Mouse (Mus musculus) urinary bladder, postnatal 36 days (tissue): ENCODE measurements around the gene Zfp367.

Source experiments
- DNase-seq, 2 experiments: peaks; one replicate each; pipeline ENCODE4 v3.0.0; 2022; ENCODE audit warnings: low spot score in 2 of 2, mixed read lengths in 1 of 2

The Zfp367 gene

GRCm38 (mm10) chr13:64091006-64091405, 62.0 kb downstream of the Zfp367 start:
- no peak for DNase-seq

GRCm38 (mm10) chr13:64090278-64090677, 62.7 kb downstream of the Zfp367 start:
- no peak for DNase-seq

- no peak for DNase-seq
These were observed 63.9 kb downstream of the Zfp367 start, which contains the start of gene Hsd17b3 for GRCm38 (mm10) chr13:64089130-64089529. Hsd17b3 (minus strand) TSS chr13:64089230.

- DNase-seq, result no peak
These were observed 64.9 kb downstream of the Zfp367 start for GRCm38 (mm10) chr13:64088057-64088456.

- DNase-seq, result no peak
These were observed 67.0 kb downstream of the Zfp367 start for GRCm38 (mm10) chr13:64086036-64086435.

- DNase-seq, result no peak
These were observed 69.7 kb downstream of the Zfp367 start for GRCm38 (mm10) chr13:64083331-64083730.
